Mouse (Mus musculus): Measurements from ENCODE around the gene Aes.

The Aes gene

DNA sequence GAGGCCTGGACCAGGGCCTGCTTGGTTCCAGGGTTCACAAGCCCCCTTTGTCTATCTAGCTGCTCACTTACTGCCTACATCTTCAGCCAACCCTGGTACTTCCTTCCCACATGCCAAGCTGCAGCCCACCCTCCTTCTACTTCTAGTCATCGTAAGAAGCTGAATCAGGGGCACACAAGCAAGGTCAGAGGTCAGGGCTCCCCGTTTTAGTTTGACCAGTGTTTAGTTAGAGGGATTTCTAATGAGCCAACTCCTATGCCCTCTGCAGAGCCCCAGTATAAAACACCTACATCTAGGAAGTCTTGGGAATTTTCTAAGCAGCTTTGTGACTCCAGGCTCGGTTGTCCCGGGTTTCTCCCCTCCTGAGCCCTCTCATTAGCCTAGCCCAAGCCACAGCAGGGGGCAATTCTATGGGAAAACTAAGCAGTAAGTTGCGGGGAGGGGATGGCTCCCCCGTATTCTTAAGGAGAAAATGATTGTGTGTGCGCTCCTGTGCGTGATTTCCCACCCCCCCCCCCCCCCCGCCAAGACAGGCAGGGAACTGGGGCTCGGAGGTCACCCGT is 11.0 kb downstream of the Aes start:
- no peak for DNase-seq

DNA sequence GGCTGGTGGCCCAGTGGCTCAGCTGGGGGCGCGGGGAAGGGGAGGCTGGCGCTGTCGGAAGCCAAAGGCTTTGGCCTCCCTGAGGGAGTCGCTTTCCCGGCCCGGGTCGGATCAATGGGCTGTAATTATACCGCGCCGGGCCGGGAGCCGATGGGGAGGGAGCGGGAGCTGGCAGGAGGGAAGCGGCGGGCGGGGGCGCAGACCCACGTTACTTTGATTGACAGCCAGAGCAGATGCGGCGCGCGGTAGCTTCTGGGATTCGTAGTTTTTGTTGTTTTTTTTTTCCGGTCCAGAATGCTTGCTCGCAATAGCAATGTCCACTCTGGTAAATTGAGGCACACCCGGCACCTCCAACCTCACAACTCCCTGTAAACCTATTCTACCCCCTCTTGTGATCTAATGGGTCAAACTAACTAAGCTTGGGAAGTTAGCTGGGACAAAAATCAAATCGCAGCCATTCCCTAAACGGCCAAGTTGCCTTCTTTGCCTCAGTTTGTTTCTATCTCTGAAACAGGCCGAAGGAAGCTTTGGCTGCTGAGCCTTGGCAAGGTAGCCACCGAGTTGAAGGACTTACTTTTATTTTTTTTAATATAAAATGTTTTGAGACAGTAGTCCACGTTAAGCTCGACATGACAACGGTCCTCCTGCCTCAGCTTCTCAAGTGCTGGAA is 11.7 kb downstream of the Aes start:
- peak; percentile 97 for DNase-seq

DNA sequence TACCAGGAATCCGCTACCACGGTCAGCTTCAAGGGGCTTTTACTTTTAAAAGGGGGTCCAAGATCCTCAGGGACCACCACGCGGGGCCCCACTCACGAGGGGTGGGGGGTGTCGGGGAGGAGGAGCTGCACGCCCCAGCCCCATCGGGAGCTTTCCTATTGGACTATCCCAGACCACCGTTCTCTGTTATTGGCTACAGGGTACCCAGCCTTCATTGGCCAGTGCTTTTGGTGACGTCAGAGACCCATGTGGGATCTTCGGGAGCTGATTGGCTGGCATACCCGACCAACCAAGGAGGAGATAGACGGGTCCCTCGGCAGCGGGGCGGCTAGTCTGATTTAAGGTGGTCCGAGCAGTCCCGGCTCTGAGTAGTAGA is 12.2 kb downstream of the Aes start:
- peak; percentile 100 for DNase-seq

DNA sequence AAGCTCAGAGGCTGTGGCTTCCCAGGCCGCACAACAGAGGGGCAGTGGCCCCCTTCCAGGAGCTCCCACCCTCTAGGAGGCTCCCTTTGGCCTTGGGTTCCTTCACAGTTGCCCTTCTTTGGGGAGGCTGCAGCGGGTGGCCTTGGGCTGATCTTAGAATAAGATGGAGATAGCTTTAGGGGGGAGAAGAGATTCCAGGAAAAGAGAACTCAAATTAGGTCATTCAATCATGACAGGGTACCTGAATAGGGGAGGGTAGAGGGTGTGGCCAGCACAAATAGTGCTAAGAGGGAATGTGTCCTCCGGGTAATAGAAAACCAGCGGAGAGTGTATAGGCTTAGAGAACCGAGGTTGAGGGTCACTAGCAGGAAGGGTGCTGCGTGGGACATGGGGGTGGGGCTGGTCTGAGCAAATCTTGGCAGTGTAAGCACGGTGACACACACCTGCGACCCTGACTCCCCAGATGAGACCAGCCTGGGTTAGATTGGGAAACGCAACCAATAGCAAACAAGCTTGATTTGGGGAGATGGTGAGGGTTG is 12.9 kb downstream of the Aes start:
- peak; percentile 78 for DNase-seq

DNA sequence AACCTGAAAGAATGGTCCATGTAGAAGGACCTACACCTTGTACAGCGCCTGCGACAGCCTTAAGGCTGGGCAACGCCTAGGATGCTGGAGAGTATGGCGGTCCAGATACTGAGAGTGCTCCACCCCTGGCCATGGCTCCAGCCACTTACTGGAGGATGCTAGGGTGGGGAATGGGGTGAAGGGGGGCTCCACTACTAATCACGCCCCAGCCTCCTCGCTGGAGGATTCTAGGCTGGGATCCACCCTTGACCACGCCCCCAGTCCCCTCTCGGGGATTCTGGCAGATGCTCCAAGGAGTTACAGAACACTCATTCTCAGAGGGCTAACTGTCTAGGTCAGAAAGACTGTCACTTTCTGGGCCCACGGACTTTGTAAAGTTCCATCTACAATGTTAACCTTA is 13.7 kb downstream of the Aes start:
- peak; percentile 75 for DNase-seq

DNA sequence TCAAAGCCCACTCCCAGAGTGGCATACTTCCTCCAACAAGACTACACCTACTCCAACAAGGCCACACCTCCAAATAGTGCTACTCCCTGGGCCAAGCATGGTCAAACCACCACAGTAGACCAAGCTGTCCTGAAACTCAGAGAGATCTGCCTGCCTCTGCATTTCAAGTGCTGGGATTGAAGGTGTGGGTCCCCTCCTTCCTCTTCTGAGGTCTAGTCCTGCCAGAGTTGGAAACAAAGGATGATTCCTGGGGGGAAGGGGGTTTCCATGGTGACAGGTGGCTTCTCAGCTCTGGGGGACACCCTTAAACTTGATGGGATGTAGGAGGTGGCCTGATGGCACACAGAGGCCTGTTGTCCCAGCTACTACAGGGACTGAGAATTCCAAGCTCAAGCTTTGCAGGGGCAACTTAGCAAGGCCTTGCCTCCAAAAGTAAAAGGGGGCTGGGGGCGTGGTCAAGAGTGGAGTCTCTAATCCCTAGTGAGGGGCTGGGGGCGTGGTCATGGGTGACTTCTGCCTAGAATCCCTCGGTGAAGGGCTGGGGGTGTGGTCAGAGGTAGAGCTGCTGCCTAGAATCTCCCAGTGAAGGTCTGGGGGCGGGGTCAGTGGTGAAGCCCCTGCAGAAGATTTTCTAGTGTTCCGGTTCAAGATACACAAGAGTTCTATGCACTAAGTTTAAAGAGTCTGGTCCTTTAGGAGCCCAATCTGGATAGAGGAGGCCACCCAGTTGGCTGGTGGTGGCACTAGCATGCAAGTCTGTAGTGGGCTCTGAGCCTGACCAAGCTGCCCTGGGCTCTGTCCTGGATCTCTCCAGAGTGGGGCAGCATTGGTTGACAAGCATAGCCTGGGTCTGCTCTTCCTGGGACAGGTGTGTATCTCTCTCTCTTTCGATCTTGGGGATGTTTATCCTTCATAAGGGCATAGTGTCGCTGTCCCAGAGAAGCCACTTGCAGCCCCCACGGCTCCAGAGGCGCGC is 15.1 kb downstream of the Aes start, which contains the start of gene Tle2:
Gene Tle2, plus strand, starts transcription at position 481 of the 976 bp plus-strand sequence.
- DNase-seq, result peak; percentile 78

DNA sequence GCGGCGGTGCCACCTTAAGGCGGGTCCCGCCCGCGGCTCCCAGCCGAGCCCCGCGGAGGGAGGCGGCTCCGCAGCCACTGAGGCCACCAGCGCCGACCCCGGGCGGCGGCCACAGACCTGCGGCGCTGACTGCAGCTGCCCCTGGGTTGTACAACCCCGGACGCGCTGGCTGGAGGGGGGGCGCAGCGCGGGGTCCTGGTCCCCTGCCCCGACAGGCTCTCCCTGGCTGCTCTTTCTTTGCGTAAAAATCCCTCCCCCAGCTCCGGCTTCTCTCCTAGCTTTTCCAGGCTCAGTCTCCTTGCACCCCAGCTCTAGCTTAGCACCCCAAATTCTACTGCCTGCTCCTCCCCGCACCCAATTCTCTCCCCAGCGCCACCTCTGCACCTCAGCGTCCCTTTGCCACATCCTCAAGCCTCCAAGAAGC is 15.9 kb downstream of the Aes start:
- DNase-seq, result no peak

DNA sequence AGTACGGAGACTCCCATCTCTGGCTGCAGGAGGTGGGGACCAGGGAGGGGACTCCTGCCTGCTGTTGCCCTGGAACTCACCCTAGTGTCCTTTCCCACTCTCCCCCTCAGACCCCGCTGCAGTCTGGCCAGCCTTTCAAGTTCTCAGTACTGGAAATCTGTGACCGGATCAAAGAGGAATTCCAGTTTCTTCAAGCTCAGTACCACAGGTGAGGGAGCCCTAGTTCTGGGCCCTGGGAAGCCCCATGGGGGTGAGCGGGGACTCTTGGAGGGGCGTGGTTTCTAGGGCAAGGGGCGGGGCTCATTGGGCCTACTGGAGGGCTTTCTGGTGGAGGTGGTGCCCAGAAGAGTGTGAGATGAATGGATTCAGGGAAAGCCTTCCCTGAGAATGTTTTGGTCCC is 16.4 kb downstream of the Aes start:
- DNase-seq, result peak; percentile 80

DNA sequence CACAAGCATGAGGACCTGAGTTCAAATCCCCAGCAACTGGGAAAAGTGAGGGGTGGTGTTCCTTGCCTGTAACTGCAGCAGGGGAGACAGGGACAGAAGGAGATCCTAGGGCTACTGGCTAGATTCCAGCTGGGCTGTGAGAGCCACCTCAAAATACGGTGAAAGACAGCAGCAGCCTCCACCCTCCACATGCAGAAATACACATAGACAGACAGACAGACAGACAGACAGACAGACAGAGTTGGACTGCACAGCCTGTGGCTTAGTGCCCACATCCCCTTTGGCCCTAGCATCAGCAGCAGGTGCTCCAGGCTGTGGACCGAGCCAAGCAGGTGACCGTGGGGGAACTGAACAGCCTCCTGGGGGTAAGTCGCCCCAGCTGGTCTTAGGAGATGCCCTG is 20.7 kb downstream of the Aes start:
- peak; percentile 80 for DNase-seq

DNA sequence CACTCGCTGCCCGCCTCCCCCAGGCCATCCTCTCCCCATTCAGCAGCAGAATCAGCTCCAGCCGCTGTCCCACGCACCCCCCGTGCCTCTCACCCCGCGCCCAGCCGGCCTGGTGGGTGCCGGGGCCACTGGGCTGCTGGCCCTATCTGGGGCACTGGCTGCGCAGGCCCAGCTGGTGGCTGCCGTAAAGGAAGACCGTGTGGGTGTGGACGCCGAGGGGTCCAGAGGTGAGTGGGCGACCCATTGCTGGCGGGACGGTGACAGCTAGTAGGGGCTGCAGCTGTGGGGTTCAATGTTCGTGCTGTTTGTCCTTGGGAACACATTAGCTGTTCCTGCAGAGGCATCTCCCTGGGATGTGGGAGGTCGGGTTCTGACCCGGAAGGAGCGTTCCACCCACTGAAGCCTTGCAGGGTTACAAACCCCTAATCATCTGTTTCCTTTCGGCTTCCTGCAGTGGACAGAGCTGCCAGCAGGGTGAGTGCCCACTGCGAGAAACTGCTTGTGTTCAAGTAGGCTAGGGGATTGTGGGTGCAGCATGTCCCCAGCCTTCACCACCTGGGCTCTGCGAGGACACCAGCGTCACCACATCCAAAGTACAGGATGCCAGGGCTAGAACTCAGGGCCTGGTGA is 21.3 kb downstream of the Aes start:
- no peak for DNase-seq

DNA sequence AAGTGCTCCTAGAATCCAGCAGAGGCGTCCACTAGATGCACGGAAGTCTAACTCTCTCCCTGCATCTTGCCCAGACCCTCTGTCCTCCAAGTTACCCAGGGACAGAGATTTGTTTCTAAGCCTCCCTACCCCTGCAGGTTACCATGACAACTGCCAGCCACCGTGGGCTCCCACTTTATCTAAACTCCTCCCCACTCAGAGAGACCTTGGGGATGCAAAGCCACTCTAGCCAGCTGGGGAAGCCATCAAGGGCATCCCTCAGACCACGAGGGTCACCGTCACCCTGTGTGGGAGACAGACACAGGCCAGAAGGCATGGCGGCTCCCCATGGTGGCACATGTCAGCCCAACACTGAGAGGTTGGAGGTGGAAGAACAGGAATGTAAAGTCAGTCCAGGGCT is 24.1 kb downstream of the Aes start:
- no peak for DNase-seq

DNA sequence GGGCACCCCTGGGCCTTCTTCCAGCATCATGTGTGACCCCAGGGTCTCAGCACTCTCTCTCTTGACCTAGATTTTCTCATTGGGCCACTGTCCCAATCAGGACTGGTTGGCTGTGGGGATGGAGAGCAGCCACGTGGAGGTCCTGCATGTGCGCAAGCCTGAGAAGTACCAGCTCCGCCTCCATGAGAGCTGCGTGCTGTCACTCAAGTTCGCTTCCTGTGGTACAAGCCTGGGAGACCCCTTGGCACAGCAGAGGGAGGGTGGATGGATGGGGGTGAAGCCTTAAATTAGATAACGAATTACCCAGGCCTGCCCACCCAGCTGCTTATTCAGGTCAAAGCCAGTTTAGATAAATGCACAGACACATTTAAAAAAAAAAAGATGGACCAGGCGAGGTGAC is 29.5 kb downstream of the Aes start:
- no peak for DNase-seq

DNA sequence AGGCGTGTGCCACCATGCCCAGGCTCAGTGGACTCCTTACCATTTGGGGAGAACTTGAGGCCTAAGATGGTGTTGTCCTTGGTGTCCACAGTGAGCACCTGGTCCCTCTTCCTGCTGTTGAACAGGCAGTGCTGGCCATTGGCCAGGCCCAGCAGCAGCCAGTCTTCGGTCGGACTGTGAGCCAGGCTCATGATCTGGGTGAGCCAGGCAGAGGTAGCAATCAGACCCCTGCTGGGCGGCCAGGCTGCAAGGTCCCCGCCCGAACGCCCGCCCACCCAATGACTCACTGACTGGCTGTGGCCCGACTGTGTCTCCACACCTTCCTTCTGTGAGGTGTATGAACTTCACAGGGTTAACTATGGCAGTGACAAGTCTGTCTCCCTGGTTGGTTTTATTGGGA is 32.6 kb downstream of the Aes start:
- DNase-seq, result peak; percentile 50

DNA sequence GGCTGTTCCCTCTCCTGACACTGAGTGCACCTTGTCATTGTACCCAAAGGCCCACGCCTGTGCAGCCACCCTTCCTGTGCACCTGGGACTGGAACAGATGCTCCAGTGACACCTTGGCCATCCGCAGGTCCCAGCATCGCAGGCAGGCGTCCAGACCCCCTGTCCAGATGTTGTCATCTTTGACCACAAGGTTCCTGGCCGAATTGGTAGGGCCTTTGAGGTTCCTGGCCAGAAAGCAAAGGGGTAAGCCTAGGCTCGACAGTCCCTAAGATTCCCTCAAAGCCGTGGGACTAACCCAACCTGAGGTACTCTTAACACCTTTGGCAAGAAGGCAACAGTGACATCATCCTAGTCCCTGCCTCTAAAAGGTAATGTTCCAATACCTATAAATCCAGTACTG is 33.3 kb downstream of the Aes start:
- DNase-seq, result peak; percentile 55

DNA sequence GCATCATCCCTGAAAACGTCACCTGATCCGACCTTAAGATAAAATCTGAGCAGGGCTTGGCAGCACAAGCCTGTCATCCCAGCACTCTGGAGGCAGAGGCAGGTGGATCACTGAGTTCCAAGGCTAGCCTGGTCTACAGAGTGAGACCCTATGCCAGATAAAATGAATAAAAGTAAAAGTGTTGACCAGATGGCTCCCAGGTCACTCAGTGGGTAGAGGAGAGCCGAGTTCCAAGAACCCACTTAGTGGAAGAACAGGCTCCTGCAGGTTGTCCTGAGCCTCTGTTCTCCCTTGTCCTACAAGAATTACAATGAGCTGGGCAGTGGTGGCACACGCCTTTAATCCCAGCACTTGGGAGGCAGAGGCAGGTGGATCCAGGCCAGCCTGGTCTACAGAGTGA is 33.9 kb downstream of the Aes start:
- peak; percentile 47 for DNase-seq

DNA sequence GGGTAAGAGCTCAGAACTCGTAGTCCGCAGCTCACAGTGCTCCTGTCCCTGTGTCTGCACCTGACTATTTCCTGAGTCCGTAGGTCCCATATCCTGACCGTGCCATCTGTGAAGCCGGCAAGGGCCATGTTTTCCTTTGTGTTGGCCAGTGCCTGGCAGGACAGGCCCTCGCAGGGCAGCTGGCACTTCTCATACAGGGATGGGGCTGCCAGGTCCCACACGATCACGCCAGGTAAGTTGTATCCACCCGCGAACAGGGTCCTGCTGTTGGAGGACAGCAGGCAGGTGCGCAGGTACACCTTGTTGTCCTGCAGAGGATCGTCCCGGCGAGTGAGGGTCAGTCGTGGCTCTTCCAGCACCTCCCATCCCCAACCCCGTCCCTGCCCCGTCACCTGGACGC is 34.6 kb downstream of the Aes start:
- DNase-seq, result peak; percentile 80

DNA sequence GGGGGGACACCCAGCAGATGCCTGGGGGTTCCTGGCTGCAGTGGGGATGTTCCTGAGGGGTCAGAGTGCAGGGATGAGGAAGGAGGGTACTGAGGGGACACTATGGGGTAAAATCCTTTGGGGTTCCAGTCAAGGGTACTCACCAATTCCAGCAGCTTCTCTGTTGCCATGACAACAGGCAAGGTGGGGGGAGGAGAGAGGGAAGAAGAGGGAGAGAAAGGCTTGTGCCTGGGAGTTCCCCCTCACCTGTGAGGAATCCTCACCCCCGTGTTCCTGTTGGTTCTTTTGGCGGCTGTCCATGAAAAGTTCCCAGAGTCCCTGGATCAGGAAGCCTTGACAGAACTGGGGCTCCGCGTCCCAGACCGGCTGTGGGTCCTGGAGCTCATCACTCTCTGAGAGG is 36.3 kb downstream of the Aes start:
- peak; percentile 61 for DNase-seq

DNA sequence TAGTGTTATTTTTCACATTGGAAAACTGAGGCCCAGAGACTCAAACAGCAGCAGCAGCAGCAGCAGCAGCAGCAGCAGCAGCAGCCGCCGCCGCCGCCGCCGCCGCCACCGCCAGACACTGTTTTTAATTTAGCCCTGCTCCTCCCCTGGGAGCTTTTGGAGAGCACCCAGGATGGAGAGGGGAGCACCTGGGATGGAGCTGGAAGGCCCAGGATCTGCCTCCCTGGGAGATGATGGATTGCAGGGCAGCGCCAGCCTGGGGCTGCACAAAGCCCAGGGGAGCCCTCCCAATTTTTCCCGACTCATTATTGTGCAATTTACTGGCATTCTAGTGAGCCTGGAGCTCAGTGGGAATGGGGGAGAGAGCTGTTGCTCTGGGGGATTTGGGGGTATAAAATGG is 37.3 kb downstream of the Aes start:
- no peak for DNase-seq

DNA sequence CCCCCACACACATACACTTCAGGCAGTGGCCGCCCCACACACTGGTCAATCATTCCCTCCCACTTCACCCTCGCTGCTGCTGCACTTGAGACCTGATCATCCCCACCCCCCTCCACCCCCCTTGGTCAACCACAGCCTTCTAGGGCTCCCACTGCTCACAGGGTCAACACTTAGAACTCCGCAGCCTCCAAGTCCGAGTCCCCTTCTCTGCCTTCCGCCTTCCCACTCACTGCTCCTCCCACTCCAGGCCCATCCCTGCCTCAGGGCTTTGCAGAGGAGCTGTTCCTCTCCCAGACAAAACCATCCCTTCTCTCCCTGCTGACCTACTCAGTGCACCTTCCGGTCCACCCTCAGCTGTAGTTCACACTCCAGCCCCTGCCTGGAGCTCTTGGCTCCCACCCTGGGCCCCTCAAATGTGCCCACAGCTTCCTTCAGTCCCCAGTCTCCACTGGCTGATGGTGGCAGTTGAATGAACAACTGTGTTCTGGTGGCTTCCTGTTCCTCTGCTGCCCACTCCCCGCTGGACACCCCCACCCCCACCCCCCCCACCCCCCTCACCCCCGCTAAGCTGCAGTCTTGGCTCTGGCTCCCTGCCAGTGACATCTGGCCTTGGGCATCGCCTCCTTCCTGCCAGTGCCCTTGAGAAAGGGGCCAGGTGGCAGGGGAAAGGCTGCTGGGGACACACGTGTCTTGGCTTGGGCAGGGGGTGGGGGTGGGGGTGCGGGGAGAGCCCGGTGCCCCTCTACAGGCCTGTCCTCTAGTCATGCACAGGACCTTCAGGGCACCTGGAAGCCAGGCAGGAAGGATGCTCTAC is 38.1 kb downstream of the Aes start:
- DNase-seq, result no peak

DNA sequence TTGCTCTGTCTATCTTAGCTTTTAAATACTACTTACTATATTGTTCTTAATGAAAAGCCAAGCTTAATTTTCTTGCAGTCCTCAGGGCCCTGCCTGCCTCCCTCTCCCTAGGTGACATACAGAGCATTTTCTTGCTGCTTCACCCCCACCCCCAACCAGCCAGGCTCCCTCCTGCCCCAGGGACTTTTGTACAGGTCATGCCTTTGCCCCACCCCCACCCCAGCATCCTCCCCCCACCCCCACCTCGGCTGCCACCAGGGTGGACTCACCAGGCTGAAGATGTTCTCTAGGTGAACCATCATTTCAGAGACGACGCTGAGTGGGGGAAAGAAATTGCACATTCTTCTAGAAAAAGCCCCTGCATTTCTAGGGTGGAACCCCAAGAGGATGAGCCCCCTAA is 39.1 kb downstream of the Aes start:
- no peak for DNase-seq

DNA sequence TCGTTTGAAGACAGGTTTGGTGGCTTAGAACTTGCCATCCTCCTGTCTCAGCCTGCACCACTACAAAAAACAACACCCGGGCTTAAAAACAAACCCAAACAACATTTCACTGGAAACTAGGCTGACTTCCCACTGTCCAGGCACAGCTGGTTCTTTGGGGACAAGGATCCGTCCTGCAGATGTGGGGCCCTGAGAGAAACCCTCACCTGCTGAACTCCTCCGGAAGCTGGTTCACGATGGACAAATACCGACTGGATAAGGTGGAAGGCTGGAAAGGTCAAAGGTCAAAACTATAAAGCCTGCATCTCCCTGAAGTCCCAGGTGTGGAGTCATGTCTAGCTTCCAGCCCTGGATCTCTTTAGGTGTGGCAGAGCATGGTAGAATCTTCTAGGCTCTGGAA is 39.6 kb downstream of the Aes start:
- DNase-seq, result no peak

DNA sequence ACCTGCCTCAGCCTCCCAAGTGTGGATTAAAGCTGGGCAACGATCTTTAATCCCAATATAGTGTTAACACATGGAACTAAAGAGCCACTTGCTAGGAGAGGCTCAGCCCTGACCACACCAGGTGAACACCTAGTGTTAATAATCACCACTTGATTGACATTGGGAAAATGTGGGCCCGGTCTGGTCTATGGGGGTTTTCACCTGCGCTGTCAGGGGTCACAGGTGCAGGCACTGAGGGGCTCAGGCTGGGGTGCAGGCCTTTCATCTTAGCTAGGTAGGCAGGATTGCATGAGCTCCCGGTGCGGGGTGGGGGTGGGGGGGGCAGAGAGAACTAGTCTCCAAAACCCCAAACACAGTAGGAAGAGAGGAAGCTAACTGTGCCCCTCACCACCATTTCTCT is 40.3 kb downstream of the Aes start:
- DNase-seq, result peak; percentile 56
